Mouse (Mus musculus) thymus, postnatal 4 days (tissue): Measurements from ENCODE around the gene Yeats2.

ENCODE experiments used
- DNase-seq: peaks from one replicate; pipeline ENCODE4 v3.0.0; 2021

The Yeats2 gene

GRCm38 (mm10) chr16:20192043-20192442 lies 51.2 kb downstream of the Yeats2 start:
- DNase-seq: no peak

- peak; percentile 41 for DNase-seq
These were observed 54.7 kb downstream of the Yeats2 start for GRCm38 (mm10) chr16:20195546-20195945.

- no peak for DNase-seq
These were observed 56.1 kb downstream of the Yeats2 start for GRCm38 (mm10) chr16:20196962-20197361.

- DNase-seq: peak; percentile 26
These were observed 58.8 kb downstream of the Yeats2 start for GRCm38 (mm10) chr16:20199501-20200201.

GRCm38 (mm10) chr16:20213591-20214226 lies 72.8 kb downstream of the Yeats2 start:
- peak; percentile 65 for DNase-seq

GRCm38 (mm10) chr16:20222726-20223125 lies 81.9 kb downstream of the Yeats2 start:
- no peak for DNase-seq

- DNase-seq: peak; percentile 0
These were observed 85.8 kb downstream of the Yeats2 start for GRCm38 (mm10) chr16:20226676-20227075.

GRCm38 (mm10) chr16:20227504-20227903 lies 86.6 kb downstream of the Yeats2 start:
- DNase-seq: peak; percentile 4

GRCm38 (mm10) chr16:20228167-20228566 lies 87.3 kb downstream of the Yeats2 start:
- DNase-seq: no peak

- no peak for DNase-seq
These were observed 93.5 kb downstream of the Yeats2 start for GRCm38 (mm10) chr16:20234406-20234805.

- no peak for DNase-seq
These were observed 96.6 kb downstream of the Yeats2 start for GRCm38 (mm10) chr16:20237426-20237825.

- DNase-seq: no peak
These were observed 97.8 kb downstream of the Yeats2 start for GRCm38 (mm10) chr16:20238646-20239045.

- peak; percentile 51 for DNase-seq
These were observed 99.9 kb downstream of the Yeats2 start, which contains the start of gene Map6d1 for GRCm38 (mm10) chr16:20240468-20241414. Map6d1 (minus strand) TSS chr16:20241358.

- DNase-seq: no peak
These were observed 106.2 kb downstream of the Yeats2 start for GRCm38 (mm10) chr16:20247103-20247502.

GRCm38 (mm10) chr16:20248442-20249174 lies 107.7 kb downstream of the Yeats2 start:
- no peak for DNase-seq

- DNase-seq: no peak
These were observed 117.1 kb downstream of the Yeats2 start for GRCm38 (mm10) chr16:20257926-20258325.

GRCm38 (mm10) chr16:20265089-20265488 lies 124.2 kb downstream of the Yeats2 start:
- no peak for DNase-seq

- DNase-seq: no peak
These were observed 130.5 kb downstream of the Yeats2 start for GRCm38 (mm10) chr16:20271339-20271738.

- no peak for DNase-seq
These were observed 132.1 kb downstream of the Yeats2 start for GRCm38 (mm10) chr16:20272994-20273393.

- DNase-seq: no peak
These were observed 138.5 kb downstream of the Yeats2 start for GRCm38 (mm10) chr16:20279395-20279794.

- DNase-seq: no peak
These were observed 139.4 kb downstream of the Yeats2 start for GRCm38 (mm10) chr16:20280238-20280637.
